Mouse (Mus musculus) embryonic facial prominence, embryonic 11.5 days (tissue): Measurements from ENCODE around the gene Tbx6. TPM values are rescaled to one million over a fixed set of nuclear protein-coding genes. Genes with fewer than 3 reads are reported as not detected.

Experiments
- ATAC-seq: fragments of 200-750 bp; cut with Nextera tagmentation; replicated peaks from 2 replicates; pipeline ENCODE4 v1.8.0; 2017; ENCODE audit warnings: low read depth; ENCODE audit not compliant: insufficient number of reproducible peaks, low FRiP score, low TSS enrichment
- DNase-seq: peaks from one replicate; pipeline ENCODE4 v3.0.0-alpha.2; 2015; ENCODE audit warnings: low spot score
- H3K27ac ChIP-seq: fragments of 300-500 bp; sonication (generic); replicated peaks from 2 replicates; pipeline ENCODE4 v1.5.1; 2014; ENCODE audit warnings: mild to moderate bottlenecking, low read depth, low read length, control low read depth
- H3K27me3 ChIP-seq: fragments of 300-500 bp; sonication (generic); 2 replicates; pipeline ENCODE4 v1.6.1; 2014; ENCODE audit warnings: mild to moderate bottlenecking, low read length, moderate library complexity, mixed read lengths; ENCODE audit not compliant: control insufficient read depth, insufficient read depth
- H3K36me3 ChIP-seq: fragments of 300-500 bp; sonication (generic); replicated peaks from 2 replicates; pipeline ENCODE4 v1.6.1; 2014; ENCODE audit warnings: low read depth, mild to moderate bottlenecking, low read length, moderate library complexity, mixed read lengths; ENCODE audit not compliant: control insufficient read depth, insufficient read depth
- H3K4me1 ChIP-seq: fragments of 300-500 bp; sonication (generic); 2 replicates; pipeline ENCODE4 v1.6.1; 2014; ENCODE audit warnings: low read length, mixed read lengths; ENCODE audit not compliant: control insufficient read depth, insufficient read depth
- H3K4me2 ChIP-seq: fragments of 300-500 bp; sonication (generic); 2 replicates; pipeline ENCODE4 v1.6.1; 2014; ENCODE audit warnings: low read depth, mild to moderate bottlenecking, control low read depth, low read length, moderate library complexity
- H3K4me3 ChIP-seq: fragments of 300-500 bp; sonication (generic); 2 replicates; pipeline ENCODE4 v1.5.1; 2014; ENCODE audit warnings: low read depth, low read length, control low read depth
- H3K9ac ChIP-seq: fragments of 300-500 bp; sonication (generic); replicated peaks from 2 replicates; pipeline ENCODE4 v1.6.1; 2014; ENCODE audit warnings: mild to moderate bottlenecking, control low read depth, low read length
- H3K9me3 ChIP-seq: fragments of 300-500 bp; sonication (generic); replicated peaks from 2 replicates; pipeline ENCODE4 v1.6.1; 2016; ENCODE audit warnings: mild to moderate bottlenecking, low read length, inconsistent platforms, mixed read lengths; ENCODE audit not compliant: control insufficient read depth
- WGBS: fragments of 180-500 bp; shearing (Covaris S2); extraction: QIAGEN DNeasy Blood & Tissue Kit; methylation state at CpG from one replicate; pipeline ENCODE4 v1.1.7; 2014; 5-methylcytosine and 5-hydroxymethylcytosine counted together
- polyA plus RNA-seq: library from polyadenylated mRNA; unstranded; fragments of >200 nt; fragmentation: Nextera tagmentation; extraction: Ambion mirVana; gene quantifications from 2 replicates; pipeline ENCODE4 v1.2.1, GENCODE M21; 2014

Gene Tbx6
- polyA plus RNA-seq, 1 experiment from 2014 or later = 0.27 TPM

- H3K27me3 ChIP-seq = no peaks in the 10 kb centered on the region
- H3K27ac ChIP-seq = no peak overlapping the region
- no peak overlapping the region for H3K4me3 ChIP-seq
- H3K36me3 ChIP-seq = no peaks in the 10 kb centered on the region
- no peak overlapping the region for H3K9ac ChIP-seq
- DNase-seq = no peak
- no peaks in the 10 kb centered on the region for H3K9me3 ChIP-seq
- no peak for ATAC-seq
- H3K4me2 ChIP-seq = no peak overlapping the region
- 83% methylated on average over 11 of the region's 11 CpGs for WGBS
- H3K4me1 ChIP-seq = peaks cover 2% of the 10 kb centered on the region
Observed at GRCm38 (mm10) chr7:126802134-126802889, 21.0 kb downstream of the Tbx6 start.

- Histone ChIP-seq H3K4me1 (peaks cover 2% of the 10 kb centered on the region; the same call in 1 of the 2 replicates), H3K4me2 (no peak overlapping the region), H3K27me3 (no peaks in the 10 kb centered on the region), H3K27ac (no peak overlapping the region), H3K4me3 (no peak overlapping the region), H3K9me3 (no peaks in the 10 kb centered on the region), H3K36me3 (no peaks in the 10 kb centered on the region), H3K9ac (no peak overlapping the region)
- no peak for ATAC-seq
- no peak for DNase-seq
- WGBS = 86% methylated on average over 6 of the region's 6 CpGs
Observed at GRCm38 (mm10) chr7:126803181-126803580, 21.9 kb downstream of the Tbx6 start.

- Histone ChIP-seq H3K9ac (no peak overlapping the region), H3K4me2 (no peak overlapping the region), H3K36me3 (no peaks in the 10 kb centered on the region), H3K9me3 (no peaks in the 10 kb centered on the region), H3K27ac (no peak overlapping the region), H3K27me3 (no peaks in the 10 kb centered on the region), H3K4me1 (peaks cover 2% of the 10 kb centered on the region; the same call in 1 of the 2 replicates), H3K4me3 (no peak overlapping the region)
- ATAC-seq (no peak), DNase-seq (no peak)
Observed at GRCm38 (mm10) chr7:126803751-126804150, 22.5 kb downstream of the Tbx6 start.

GRCm38 (mm10) chr7:126806956-126807355 lies 25.7 kb downstream of the Tbx6 start:
- 87% methylated on average over 6 of the region's 6 CpGs for WGBS
- H3K27ac ChIP-seq = no peak overlapping the region
- H3K4me2 ChIP-seq = no peak overlapping the region
- no peak for DNase-seq
- no peak overlapping the region for H3K9ac ChIP-seq
- no peak overlapping the region for H3K4me3 ChIP-seq
- H3K9me3 ChIP-seq = no peaks in the 10 kb centered on the region
- no peak for ATAC-seq
- H3K36me3 ChIP-seq = no peaks in the 10 kb centered on the region
- H3K4me1 ChIP-seq = peaks cover 2% of the 10 kb centered on the region; the same call in 1 of the 2 replicates
- H3K27me3 ChIP-seq = no peaks in the 10 kb centered on the region

GRCm38 (mm10) chr7:126807405-126807804 lies 26.1 kb downstream of the Tbx6 start:
- Histone ChIP-seq H3K27me3 (no peaks in the 10 kb centered on the region), H3K27ac (no peak overlapping the region), H3K4me3 (no peak overlapping the region), H3K9me3 (no peaks in the 10 kb centered on the region), H3K36me3 (no peaks in the 10 kb centered on the region), H3K4me2 (no peak overlapping the region), H3K4me1 (peaks cover 2% of the 10 kb centered on the region; the same call in 1 of the 2 replicates), H3K9ac (peak overlapping the region; percentile 78)
- DNase-seq = no peak
- WGBS = 76% methylated on average over 4 of the region's 4 CpGs
- no peak for ATAC-seq

GRCm38 (mm10) chr7:126808703-126809455 lies 27.6 kb downstream of the Tbx6 start:
- 0% methylated on average over 41 of the region's 43 CpGs for WGBS
- Histone ChIP-seq H3K4me1 (peaks cover 2% of the 10 kb centered on the region; the same call in 1 of the 2 replicates), H3K9me3 (no peaks in the 10 kb centered on the region), H3K4me3 (peak overlapping the region; percentile 64), H3K4me2 (peak overlapping the region; percentile 78), H3K27ac (no peak overlapping the region; the same call in 1 of the 2 replicates), H3K9ac (peak overlapping the region; percentile 78), H3K27me3 (no peaks in the 10 kb centered on the region), H3K36me3 (no peaks in the 10 kb centered on the region)
- peak; percentile 93 for DNase-seq
- peak; percentile 94 for ATAC-seq

GRCm38 (mm10) chr7:126809723-126810369 lies 28.6 kb downstream of the Tbx6 start:
- no peaks in the 10 kb centered on the region for H3K36me3 ChIP-seq
- DNase-seq (no peak), ATAC-seq (no peak)
- peaks cover 2% of the 10 kb centered on the region; the same call in 1 of the 2 replicates for H3K4me1 ChIP-seq
- H3K9me3 ChIP-seq = no peaks in the 10 kb centered on the region
- H3K4me3 ChIP-seq = no peak overlapping the region
- WGBS = 52% methylated on average over 5 of the region's 5 CpGs
- H3K27me3 ChIP-seq = no peaks in the 10 kb centered on the region
- H3K9ac ChIP-seq = no peak overlapping the region
- no peak overlapping the region for H3K4me2 ChIP-seq
- no peak overlapping the region for H3K27ac ChIP-seq
